Comparison of ENCODE assay signal across 22 mouse cellular contexts in genomic region chrX:137143726-137144125, GRCm38 (mm10). TPM values are rescaled to one million over a fixed set of nuclear protein-coding genes. Genes with fewer than 3 reads are reported as not detected.
"Had no signal": no experiment of that assay in that cellular context is flagged by ENCODE, and none has a peak within 500 bp of the region (broad histone marks: within the 10 kb centered on the region; RNA-seq: fewer than 3 reads in every experiment).

No protein-coding gene starts in this region.

- DNase-seq: lung, embryonic 14.5 days; lung, postnatal 10 days; lung, postnatal 4 days; midbrain, embryonic 14.5 days; right cerebral cortex, postnatal 14 days; thymus, adult 2 months; thymus, postnatal 25 days; thymus, postnatal 4 days had no signal

RNA-seq across cellular contexts. Expression of gene Esx1, which starts 21.8 kb away (rescaled TPM):
- total RNA-seq: megakaryocyte, adult 5-6 weeks; megakaryocyte-erythroid progenitor cell, adult 5-6 weeks had no signal
- polyA plus RNA-seq: lung, embryonic 14.5 days; lung, embryonic 16.5 days; midbrain, embryonic 10.5 days; midbrain, embryonic 12.5 days; midbrain, embryonic 14.5 days; midbrain, embryonic 16.5 days; myocyte; neural tube, embryonic 11.5 days; neural tube, embryonic 13.5 days; neural tube, embryonic 15.5 days; spleen, adult 2 months; stomach, embryonic 15.5 days; stomach, postnatal 0 days; thymus, adult 2 months; urinary bladder, adult 2 months had no signal
